Mouse (Mus musculus) embryonic facial prominence, embryonic 12.5 days (tissue): Measurements from ENCODE around the gene Uso1. TPM values are rescaled to one million over a fixed set of nuclear protein-coding genes. Genes with fewer than 3 reads are reported as not detected.

ENCODE experiments used
- ATAC-seq: fragments of 200-750 bp; cut with Nextera tagmentation; 2 replicates; pipeline ENCODE4 v1.8.0; 2017; ENCODE audit not compliant: insufficient number of reproducible peaks, insufficient read depth, low FRiP score, low TSS enrichment
- H3K27ac ChIP-seq: fragments of 300-500 bp; sonication (generic); 2 replicates; pipeline ENCODE4 v1.5.1; 2016; ENCODE audit warnings: mild to moderate bottlenecking
- H3K27me3 ChIP-seq: fragments of 300-500 bp; sonication (generic); 2 replicates; pipeline ENCODE4 v1.6.1; 2016; ENCODE audit warnings: mild to moderate bottlenecking, moderate library complexity
- H3K36me3 ChIP-seq: fragments of 300-500 bp; sonication (generic); 2 replicates; pipeline ENCODE4 v1.6.1; 2016; ENCODE audit warnings: mild to moderate bottlenecking
- H3K4me1 ChIP-seq: fragments of 300-500 bp; sonication (generic); 2 replicates; pipeline ENCODE4 v1.6.1; 2016
- H3K4me2 ChIP-seq: fragments of 300-500 bp; sonication (generic); replicated peaks from 2 replicates; pipeline ENCODE4 v1.6.1; 2016; ENCODE audit warnings: mild to moderate bottlenecking, moderate library complexity
- H3K4me3 ChIP-seq: fragments of 300-500 bp; sonication (generic); 2 replicates; pipeline ENCODE4 v1.5.1; 2016; ENCODE audit warnings: mild to moderate bottlenecking
- H3K9ac ChIP-seq: fragments of 300-500 bp; sonication (generic); 2 replicates; pipeline ENCODE4 v1.6.1; 2016; ENCODE audit warnings: mild to moderate bottlenecking, moderate library complexity
- H3K9me3 ChIP-seq: fragments of 300-500 bp; sonication (generic); 2 replicates; pipeline ENCODE4 v1.6.1; 2016; ENCODE audit warnings: mild to moderate bottlenecking, moderate library complexity
- WGBS: fragments of 180-500 bp; shearing (Covaris S2); methylation state at CpG from one replicate; pipeline ENCODE4 v1.1.7; 2016; 5-methylcytosine and 5-hydroxymethylcytosine counted together
- polyA plus RNA-seq: library from polyadenylated mRNA; unstranded; fragments of >200 nt; fragmentation: Nextera tagmentation; extraction: Ambion mirVana; gene quantifications from 2 replicates; pipeline ENCODE4 v1.2.1, GENCODE M21; 2016

Uso1 gene
- polyA plus RNA-seq, 1 experiment from 2014 or later = 45.7 TPM

- Histone ChIP-seq H3K4me3 (no peak overlapping the region), H3K4me1 (no peaks in the 10 kb centered on the region), H3K9ac (no peak overlapping the region), H3K4me2 (no peak overlapping the region), H3K27me3 (no peaks in the 10 kb centered on the region), H3K27ac (no peak overlapping the region), H3K9me3 (no peaks in the 10 kb centered on the region), H3K36me3 (peaks cover 56% of the 10 kb centered on the region)
- 81% methylated on average over 6 of the region's 6 CpGs for WGBS
- ATAC-seq = no peak
These were observed 66.7 kb downstream of the Uso1 start for GRCm38 (mm10) chr5:92204162-92205036.

GRCm38 (mm10) chr5:92205184-92205583 is 67.4 kb downstream of the Uso1 start:
- no peaks in the 10 kb centered on the region for H3K9me3 ChIP-seq
- H3K9ac ChIP-seq = no peak overlapping the region
- no peak overlapping the region for H3K4me2 ChIP-seq
- H3K4me1 ChIP-seq = no peaks in the 10 kb centered on the region
- ATAC-seq = no peak
- 91% methylated on average over 7 of the region's 7 CpGs for WGBS
- H3K27ac ChIP-seq = no peak overlapping the region
- H3K36me3 ChIP-seq = peaks cover 48% of the 10 kb centered on the region
- no peaks in the 10 kb centered on the region for H3K27me3 ChIP-seq
- no peak overlapping the region for H3K4me3 ChIP-seq

- 91% methylated on average over 5 of the region's 5 CpGs for WGBS
These were observed 68.0 kb downstream of the Uso1 start for GRCm38 (mm10) chr5:92205706-92206105.

GRCm38 (mm10) chr5:92206121-92206520 is 68.4 kb downstream of the Uso1 start:
- no peaks in the 10 kb centered on the region for H3K27me3 ChIP-seq
- H3K4me1 ChIP-seq = no peaks in the 10 kb centered on the region
- H3K36me3 ChIP-seq = peaks cover 40% of the 10 kb centered on the region
- H3K9me3 ChIP-seq = no peaks in the 10 kb centered on the region
- H3K27ac ChIP-seq = no peak overlapping the region
- H3K4me3 ChIP-seq = no peak overlapping the region
- no peak overlapping the region for H3K4me2 ChIP-seq
- WGBS = 89% methylated on average over 6 of the region's 6 CpGs
- no peak for ATAC-seq
- no peak overlapping the region for H3K9ac ChIP-seq

More at GRCm38 (mm10) chr5:92205706-92206105, 68.0 kb downstream of the Uso1 start:
- H3K27ac ChIP-seq = no peak overlapping the region
- no peak for ATAC-seq
- no peaks in the 10 kb centered on the region for H3K4me1 ChIP-seq
- peaks cover 45% of the 10 kb centered on the region for H3K36me3 ChIP-seq
- H3K27me3 ChIP-seq = no peaks in the 10 kb centered on the region
- H3K4me2 ChIP-seq = no peak overlapping the region
- H3K4me3 ChIP-seq = no peak overlapping the region
- H3K9ac ChIP-seq = no peak overlapping the region
- H3K9me3 ChIP-seq = no peaks in the 10 kb centered on the region

GRCm38 (mm10) chr5:92210205-92210604 is 72.5 kb downstream of the Uso1 start:
- Histone ChIP-seq H3K27ac (no peak overlapping the region), H3K4me3 (no peak overlapping the region), H3K27me3 (no peaks in the 10 kb centered on the region), H3K4me2 (no peak overlapping the region), H3K36me3 (0 out of 2 replicates have a peak, but pooled peaks cover 7% of the 10 kb centered on the region), H3K4me1 (no peaks in the 10 kb centered on the region), H3K9ac (no peak overlapping the region), H3K9me3 (no peaks in the 10 kb centered on the region)
- ATAC-seq = no peak
- WGBS = 81% methylated on average over 8 of the region's 8 CpGs

GRCm38 (mm10) chr5:92212231-92212630 is 74.5 kb downstream of the Uso1 start:
- Histone ChIP-seq H3K9ac (no peak overlapping the region), H3K27ac (no peak overlapping the region), H3K27me3 (no peaks in the 10 kb centered on the region), H3K4me1 (no peaks in the 10 kb centered on the region), H3K4me3 (no peak overlapping the region), H3K4me2 (no peak overlapping the region), H3K9me3 (no peaks in the 10 kb centered on the region), H3K36me3 (no peaks in the 10 kb centered on the region)
- WGBS = 86% methylated on average over 4 of the region's 4 CpGs
- ATAC-seq = no peak

- Histone ChIP-seq H3K4me2 (no peak within 1 kb of the TSS), H3K9ac (no peak within 1 kb of the TSS), H3K4me3 (no peak within 1 kb of the TSS), H3K36me3 (no peaks in the 10 kb centered on the region), H3K9me3 (no peaks in the 10 kb centered on the region), H3K27me3 (no peaks in the 10 kb centered on the region), H3K27ac (no peak within 1 kb of the TSS), H3K4me1 (no peaks in the 10 kb centered on the region)
- no peak for ATAC-seq
- WGBS = 88% methylated on average over 4 of the region's 4 CpGs
These were observed 77.6 kb downstream of the Uso1 start, which contains the start of gene U90926 for GRCm38 (mm10) chr5:92215308-92215707. Gene U90926, minus strand, starts transcription at chr5:92215408.

- Histone ChIP-seq H3K27me3 (no peaks in the 10 kb centered on the region), H3K4me1 (no peaks in the 10 kb centered on the region), H3K27ac (no peak overlapping the region), H3K9me3 (no peaks in the 10 kb centered on the region), H3K9ac (no peak overlapping the region), H3K36me3 (no peaks in the 10 kb centered on the region), H3K4me3 (no peak overlapping the region), H3K4me2 (no peak overlapping the region)
- no peak for ATAC-seq
- 37% methylated on average over 17 of the region's 17 CpGs for WGBS
These were observed 81.4 kb downstream of the Uso1 start for GRCm38 (mm10) chr5:92218915-92219793.

- 72% methylated on average over 6 of the region's 6 CpGs for WGBS
- Histone ChIP-seq H3K9me3 (no peaks in the 10 kb centered on the region), H3K27me3 (no peaks in the 10 kb centered on the region), H3K4me3 (no peak overlapping the region), H3K4me2 (no peak overlapping the region), H3K36me3 (no peaks in the 10 kb centered on the region), H3K9ac (no peak overlapping the region), H3K27ac (no peak overlapping the region), H3K4me1 (no peaks in the 10 kb centered on the region)
- no peak for ATAC-seq
These were observed 82.1 kb downstream of the Uso1 start for GRCm38 (mm10) chr5:92219826-92220225.

GRCm38 (mm10) chr5:92220287-92220902 is 82.7 kb downstream of the Uso1 start:
- H3K9me3 ChIP-seq = no peaks in the 10 kb centered on the region
- no peaks in the 10 kb centered on the region for H3K4me1 ChIP-seq
- H3K27ac ChIP-seq = no peak overlapping the region
- no peak overlapping the region for H3K4me2 ChIP-seq
- H3K9ac ChIP-seq = no peak overlapping the region
- no peaks in the 10 kb centered on the region for H3K36me3 ChIP-seq
- no peak for ATAC-seq
- H3K27me3 ChIP-seq = no peaks in the 10 kb centered on the region
- no peak overlapping the region for H3K4me3 ChIP-seq
- 92% methylated on average over 8 of the region's 8 CpGs for WGBS

- H3K4me3 ChIP-seq = no peak overlapping the region
- WGBS = 78% methylated on average over 7 of the region's 7 CpGs
- no peak for ATAC-seq
These were observed 90.0 kb downstream of the Uso1 start for GRCm38 (mm10) chr5:92227782-92228181.

More at GRCm38 (mm10) chr5:92227782-92228181, 90.0 kb downstream of the Uso1 start:
- Histone ChIP-seq H3K9me3 (no peaks in the 10 kb centered on the region), H3K4me1 (no peaks in the 10 kb centered on the region), H3K36me3 (no peaks in the 10 kb centered on the region), H3K27me3 (no peaks in the 10 kb centered on the region), H3K4me2 (no peak overlapping the region), H3K9ac (no peak overlapping the region), H3K27ac (no peak overlapping the region)
